Mouse (Mus musculus): ENCODE results near the gene Stx6. TPM values are rescaled to one million over a fixed set of nuclear protein-coding genes. Genes with fewer than 3 reads are reported as not detected.

Gene Stx6
- total RNA-seq, 2 experiments from 2014 or later = 92.7 to 94.2 TPM

DNA sequence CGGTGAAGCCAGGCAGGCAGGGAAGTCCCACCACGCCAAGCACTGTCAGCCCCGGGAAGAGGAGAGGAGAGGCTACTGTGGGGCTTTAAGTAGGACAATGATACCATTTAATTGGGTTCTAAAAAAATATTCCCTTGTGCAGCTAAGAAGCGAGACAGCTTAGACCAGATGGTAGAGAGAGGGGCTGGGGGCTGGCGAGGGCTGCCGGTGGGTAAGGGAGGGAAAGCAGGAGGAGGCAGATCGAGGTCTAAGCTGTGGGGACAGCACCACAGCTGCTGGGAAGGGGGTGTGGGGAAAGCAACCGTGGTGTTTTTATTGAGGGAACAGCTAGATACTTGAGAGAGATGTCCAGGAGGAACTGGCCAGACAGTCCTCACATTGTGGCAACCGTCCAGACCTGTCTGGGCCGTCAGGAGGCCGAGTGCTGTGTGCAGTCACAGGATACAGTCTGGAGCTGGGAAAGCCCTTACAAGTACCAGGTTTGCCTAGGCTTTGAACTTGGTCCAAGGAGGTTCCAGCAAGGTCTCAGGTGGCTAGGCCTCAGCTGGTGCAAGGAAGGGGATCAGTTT is 63.7 kb downstream of the Stx6 start:
- no peak for DNase-seq (ENCODE audit: low spot score in 2 of 2)
- intact Hi-C loops (cut with DNase I) = loop anchor here (5.0 kb wide), 1 partner anchor 435 kb away; no protein-coding TSS in a partner anchor

DNA sequence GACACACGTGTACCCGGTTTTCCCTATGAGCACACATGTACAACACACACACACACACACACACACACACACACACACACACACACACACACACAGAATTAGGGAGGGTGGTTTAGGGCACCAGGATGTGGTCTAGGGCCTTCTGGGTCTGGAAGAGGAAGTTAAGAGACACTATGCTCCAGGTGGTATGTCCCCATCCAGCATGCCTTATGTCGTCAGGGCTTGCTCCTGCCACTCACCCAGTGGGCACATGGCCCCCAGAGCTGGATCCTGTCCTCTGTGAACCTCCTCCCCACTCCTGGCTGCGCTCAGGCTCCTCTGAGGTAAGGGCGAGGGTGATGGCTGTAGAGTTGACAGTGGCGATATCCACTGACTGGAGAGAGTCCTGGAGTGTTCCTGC is 64.5 kb downstream of the Stx6 start:
- DNase-seq (ENCODE audit: low spot score in 2 of 2) = no peak
- intact Hi-C loops (cut with DNase I) = loop anchor here (5.0 kb wide), 1 partner anchor 436 kb away; no protein-coding TSS in a partner anchor

DNA sequence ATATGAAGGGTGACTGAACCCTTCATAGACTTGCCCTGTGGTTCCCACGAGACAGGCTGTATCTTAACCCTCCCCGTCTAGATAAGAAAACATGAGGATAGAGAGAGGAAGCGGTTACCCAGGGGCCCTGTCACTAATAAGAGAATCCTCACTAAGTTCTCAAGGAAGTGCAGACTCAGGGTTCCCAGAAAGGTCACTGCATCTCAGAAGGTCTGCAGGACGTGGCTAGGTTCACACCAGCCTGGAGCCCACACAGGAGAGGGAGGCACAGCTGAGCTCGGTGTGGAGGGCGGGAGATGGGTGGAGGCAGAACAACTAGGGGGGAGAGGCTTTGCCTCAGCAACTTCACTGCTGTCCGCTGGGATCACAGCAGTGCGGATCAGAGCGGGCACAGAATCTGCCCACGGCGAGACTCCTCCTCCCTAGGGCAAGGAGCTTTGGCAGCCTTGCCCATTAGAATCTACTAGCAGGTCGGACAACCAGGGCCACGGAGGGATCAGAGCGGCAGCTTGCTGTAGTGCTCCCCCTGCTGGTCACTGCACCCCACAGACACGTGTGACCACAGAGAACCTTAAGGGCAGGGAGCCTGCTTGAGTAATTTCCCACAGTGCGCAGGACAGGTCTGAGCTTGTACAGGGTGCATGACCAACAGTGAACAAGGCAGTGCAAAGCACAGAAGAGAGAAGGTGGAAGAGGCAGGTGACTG is 65.5 kb downstream of the Stx6 start:
- intact Hi-C loops (cut with DNase I) = loop anchor here (5.0 kb wide), 1 partner anchor 437 kb away; no protein-coding TSS in a partner anchor
- peak in 1 of 2 experiments; percentile 79 for DNase-seq (ENCODE audit: low spot score in 2 of 2)

DNA sequence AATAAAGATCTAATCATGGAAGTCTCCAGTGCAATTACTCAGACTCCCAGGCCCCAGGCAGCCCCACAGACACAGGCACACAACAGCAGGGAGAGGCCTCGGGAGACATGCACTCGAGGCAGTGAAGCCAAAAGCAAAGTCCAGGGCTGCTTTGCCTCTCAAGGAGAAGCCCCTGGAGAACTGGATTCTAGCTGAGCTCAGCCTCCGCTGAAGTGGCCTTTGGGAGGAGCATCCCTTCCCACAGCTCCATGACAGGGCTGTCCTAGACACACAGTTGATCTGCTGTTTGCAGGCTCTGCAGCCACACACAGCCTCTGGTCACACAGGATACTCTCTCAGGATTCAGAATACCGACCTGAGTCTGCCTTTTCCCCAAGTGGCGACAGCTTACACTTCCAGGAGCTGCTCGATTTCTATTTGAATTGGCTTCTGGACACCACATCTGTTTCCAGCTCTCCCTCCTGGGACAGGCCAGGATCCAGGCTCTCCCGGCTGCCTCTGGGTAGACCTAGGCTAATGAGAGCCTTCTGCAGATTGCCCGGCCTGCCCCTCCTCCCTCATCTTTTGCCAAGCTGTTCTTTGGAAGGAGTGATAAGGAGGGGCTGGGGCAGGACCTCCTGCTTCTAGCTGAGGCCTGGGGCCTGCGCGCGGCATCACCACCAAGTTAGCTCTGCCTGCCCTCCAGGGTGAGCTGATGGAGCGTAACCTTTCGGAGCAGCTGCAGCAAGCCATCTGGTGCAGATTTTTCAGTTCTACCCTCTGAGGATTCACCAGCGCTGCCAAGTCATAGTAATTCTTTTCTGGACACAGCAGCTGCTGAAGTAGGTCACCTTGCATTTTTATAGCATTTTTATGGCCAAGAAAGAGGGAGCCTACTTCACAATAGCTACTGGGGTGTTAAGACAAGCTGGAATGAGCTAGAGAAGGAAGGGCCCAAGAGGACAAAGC is 71.2 kb downstream of the Stx6 start:
- peak in 1 of 2 experiments; percentile 79 for DNase-seq (ENCODE audit: low spot score in 2 of 2)
- intact Hi-C loops (cut with DNase I) = no loop called here

DNA sequence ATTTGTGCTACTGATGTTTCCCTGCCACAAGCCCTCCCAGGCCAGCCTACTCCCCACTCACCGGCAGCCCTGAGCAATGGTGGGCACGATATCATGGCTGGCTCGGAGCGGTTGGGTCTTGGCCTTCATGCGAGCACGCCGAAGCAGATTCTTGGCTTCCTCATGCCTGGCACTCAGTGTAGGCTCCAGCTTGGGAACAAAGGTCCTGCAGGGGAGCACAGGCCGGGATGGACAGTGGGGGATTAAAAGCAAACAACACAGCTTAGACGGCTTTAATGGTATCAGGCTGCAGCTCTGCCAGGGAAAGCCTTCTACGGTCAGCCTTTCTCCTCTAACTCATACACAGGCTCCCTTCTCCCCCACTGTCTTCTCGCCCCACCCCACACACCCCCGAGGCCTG is 73.9 kb downstream of the Stx6 start:
- no peak for DNase-seq (ENCODE audit: low spot score in 2 of 2)
- intact Hi-C loops (cut with DNase I) = no loop called here

DNA sequence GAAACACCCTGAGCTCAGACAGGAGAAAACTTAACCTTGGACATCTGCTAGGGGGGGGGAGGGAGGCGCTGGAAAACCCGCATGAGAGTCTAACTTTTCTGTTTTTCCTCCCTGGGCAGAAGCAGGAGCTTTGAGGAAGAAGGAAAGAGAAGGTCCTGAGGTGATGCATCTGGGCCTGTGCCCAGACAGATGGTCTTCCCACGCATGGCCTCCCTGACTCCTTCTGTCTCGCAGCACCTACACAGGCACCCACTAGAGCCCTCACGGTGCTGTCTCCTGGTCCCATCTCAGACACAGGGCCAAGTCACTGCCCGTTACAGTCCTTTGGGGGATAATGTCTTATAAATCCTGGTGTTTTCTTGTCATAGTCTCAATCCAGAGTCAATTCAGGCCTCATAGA is 74.3 kb downstream of the Stx6 start:
- DNase-seq (ENCODE audit: low spot score in 2 of 2) = no peak
- intact Hi-C loops (cut with DNase I) = no loop called here

DNA sequence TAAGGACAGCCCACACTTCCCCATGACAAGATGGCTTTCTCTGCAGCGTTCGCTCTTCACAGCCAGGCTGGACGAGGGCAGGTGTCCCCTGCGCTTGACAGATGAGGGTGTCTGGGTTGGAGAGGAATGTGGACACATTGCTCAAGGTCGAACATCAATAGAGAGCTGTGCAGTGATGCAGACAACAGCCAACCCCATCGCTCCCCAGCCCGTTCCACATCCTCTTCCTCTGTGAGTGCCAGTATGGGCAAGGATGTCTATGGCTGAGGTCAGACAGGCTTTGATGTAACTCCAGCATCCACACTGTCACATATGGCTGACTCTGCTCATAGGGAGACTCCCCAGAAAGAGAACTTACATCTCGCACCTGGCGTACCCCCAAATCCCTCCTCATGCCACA is 74.9 kb downstream of the Stx6 start:
- DNase-seq (ENCODE audit: low spot score in 2 of 2) = no peak
- intact Hi-C loops (cut with DNase I) = no loop called here

DNA sequence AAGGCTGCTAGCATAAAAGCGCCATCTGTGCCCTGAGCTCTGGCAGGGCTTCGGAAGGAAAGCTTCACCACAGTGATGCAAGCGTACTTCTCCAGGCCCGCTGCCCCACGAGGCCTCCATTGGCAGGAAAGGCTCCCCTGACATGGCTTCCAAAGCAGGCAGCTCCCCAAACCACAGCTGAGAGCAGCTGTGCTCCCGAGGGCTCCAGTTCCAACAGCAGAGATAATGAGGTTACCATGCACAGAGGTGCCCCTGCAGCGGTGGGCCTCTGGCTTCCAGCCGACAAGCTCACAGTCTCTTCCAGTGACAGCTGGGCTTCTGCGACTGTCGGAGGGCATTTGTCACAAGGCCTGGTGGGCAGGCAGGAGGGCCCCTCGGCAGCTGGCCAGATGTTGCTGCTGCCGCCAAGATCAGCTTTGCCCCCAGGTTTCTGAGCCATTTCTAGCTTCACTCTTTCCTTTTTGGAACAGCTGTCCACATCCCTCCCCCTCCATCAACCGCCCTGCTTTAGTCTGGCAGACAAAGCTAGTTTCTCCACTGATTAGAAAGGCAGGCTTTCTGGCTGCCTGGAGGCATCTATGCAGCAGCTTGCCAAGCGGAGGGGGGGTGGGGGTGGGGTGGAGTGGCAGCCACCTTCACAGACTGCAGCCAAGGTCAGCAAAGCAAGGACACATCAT is 75.6 kb downstream of the Stx6 start:
- intact Hi-C loops (cut with DNase I) = no loop called here
- DNase-seq (ENCODE audit: low spot score in 2 of 2) = peak; percentile 53 to 74

DNA sequence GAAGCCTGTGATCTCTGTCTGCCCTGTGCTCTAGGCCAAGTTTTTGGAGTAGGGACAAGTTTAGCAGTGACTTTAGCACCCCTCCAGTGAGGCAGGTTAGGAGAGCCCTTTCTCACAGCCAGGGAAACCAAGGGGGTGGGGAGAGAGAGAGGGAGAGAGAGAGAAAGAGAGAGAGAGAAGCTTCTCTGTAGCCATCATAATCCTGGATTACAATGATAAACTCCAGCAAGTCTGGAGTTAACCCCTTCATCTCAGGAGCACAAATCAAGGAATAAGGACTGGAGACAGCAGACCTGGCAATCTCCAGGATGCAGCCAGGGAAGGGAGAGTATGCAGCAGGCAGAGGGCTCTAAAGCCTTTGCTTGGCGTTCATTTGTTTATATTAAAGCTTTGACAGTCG is 77.1 kb downstream of the Stx6 start:
- no peak for DNase-seq (ENCODE audit: low spot score in 2 of 2)
- intact Hi-C loops (cut with DNase I) = no loop called here

DNA sequence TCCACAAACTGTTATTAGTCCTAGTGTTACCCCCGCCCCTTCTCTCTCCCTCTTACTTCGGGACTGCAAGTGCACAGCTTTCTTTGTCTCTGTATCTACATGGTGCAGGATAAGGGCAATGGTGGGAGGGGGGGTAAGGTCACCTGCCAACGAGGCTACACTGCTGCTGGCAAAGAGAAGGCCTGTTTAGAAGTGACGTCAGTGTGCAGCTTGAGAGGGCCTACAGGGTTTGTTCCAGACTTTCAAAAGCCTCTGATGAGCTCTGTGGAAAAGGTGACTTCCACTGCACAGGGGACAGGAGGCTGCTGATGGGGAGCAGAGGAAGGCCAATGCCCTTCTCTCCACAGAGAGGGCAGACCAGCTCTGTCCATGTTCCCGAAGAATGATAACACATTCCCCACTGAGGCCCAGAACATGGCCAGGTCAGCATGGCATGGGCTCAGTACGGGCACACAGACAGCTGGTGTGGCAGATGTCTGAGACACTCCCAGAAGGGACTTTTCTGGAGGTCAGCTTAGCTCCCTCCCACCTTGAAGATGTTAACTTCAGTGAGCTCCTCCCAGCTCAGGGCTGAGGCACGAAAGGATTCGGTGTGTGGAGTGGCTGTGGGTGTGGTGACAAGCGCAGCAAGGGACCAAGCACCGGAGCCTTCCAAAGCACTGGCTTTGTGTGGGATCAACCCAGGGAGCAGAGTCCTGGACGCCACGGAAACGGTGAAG is 78.0 kb downstream of the Stx6 start:
- no peak for DNase-seq (ENCODE audit: low spot score in 2 of 2)

DNA sequence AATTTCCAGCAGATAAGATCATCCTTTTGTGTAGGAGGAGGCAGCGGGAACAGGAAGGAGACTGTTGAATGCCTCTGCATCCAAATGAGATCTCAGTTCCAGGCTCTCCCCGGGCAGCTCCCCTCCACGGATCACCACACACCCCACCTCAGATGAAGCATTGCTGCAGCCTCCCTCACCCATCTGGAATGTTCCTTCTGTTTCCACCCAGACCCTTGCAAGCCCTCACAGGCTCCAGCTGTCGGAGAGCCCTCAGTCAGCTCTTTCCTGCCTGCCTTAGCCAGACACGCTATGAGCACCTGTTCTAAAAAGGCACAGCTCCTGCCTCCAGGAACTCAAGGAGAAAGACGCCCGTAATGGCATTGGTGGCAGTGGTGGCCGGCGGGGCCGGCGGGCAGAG is 78.9 kb downstream of the Stx6 start:
- intact Hi-C loops (cut with DNase I) = no loop called here
- no peak for DNase-seq (ENCODE audit: low spot score in 2 of 2)

More for the DNA sequence above, 78.0 kb downstream of the Stx6 start:
- intact Hi-C loops (cut with DNase I) = no loop called here

DNA sequence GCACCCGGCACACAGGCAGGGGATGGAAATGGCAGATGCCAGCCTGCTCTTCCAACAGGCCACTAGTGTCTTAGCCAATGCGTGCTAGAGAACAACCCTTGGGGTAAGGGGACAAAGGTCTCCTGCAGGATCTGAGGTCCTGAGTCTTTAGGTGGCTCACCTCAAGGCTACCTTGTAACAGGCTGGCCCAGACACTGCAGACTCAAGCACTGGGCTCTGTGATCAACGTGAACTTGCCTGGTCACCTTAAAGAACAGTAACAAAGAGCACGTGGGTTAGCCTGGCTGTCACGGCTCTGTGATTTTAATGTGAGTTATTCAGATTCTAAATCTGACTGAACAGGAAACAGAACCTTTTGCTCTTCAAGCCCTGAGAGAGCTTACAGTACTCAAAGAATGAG is 79.6 kb downstream of the Stx6 start:
- no peak for DNase-seq (ENCODE audit: low spot score in 2 of 2)
- intact Hi-C loops (cut with DNase I) = no loop called here

DNA sequence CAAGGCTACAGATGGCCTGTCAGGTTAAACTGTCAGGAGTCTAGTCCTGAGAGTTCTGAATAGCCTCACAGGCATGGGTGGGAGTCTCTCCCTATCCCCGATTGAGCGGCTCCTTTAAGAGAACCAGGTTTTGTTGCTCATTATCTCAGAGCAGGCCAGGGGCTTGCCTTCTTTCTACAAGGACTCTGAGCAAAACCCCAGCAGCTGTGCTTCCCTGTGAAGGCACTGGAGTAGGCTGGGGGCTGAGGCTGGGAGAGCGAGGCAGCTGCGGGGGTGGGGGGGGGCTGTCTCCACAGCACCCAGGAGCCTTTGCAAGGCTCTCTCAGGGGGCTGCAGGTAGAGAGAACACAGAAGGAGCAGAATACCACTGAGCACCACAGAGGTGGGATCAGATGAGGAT is 80.7 kb downstream of the Stx6 start:
- DNase-seq (ENCODE audit: low spot score in 2 of 2) = no peak
- intact Hi-C loops (cut with DNase I) = no loop called here

DNA sequence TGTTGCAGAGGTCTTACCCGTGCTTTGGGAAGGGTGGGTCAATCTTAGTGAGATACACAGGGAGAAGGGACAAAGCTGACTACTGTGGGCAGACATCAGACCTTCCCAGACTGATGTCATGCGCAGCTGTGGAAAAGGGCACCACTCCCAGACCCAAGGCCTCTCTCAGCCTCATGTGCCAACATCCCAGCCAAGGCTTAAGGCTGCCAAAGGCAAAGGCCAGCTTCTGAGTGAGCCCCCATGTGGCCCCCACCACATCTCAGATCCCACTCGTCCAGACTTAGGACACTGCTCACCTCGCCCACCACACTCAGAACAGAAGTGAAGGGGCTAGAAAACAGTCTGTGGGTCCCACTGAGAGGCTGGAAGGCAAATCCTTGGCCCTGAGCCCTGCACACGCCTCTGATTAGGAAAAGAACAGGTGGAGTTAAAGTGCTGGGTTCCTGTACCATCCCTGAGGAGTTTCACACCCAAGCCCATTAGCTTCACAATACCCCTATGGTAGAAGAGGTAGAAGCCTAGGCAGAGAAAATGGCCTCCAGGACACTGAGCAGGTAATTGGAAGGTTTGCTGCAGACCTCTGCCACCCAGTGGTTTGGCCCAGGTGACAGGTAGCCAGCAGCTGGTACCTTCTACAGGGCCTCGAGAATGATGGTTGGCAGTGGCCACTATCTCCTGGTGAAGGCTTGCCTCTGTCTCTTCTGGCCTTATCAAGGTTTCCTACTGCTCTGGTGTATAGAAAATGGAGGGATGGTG is 81.6 kb downstream of the Stx6 start:
- intact Hi-C loops (cut with DNase I) = no loop called here
- DNase-seq (ENCODE audit: low spot score in 2 of 2) = no peak

DNA sequence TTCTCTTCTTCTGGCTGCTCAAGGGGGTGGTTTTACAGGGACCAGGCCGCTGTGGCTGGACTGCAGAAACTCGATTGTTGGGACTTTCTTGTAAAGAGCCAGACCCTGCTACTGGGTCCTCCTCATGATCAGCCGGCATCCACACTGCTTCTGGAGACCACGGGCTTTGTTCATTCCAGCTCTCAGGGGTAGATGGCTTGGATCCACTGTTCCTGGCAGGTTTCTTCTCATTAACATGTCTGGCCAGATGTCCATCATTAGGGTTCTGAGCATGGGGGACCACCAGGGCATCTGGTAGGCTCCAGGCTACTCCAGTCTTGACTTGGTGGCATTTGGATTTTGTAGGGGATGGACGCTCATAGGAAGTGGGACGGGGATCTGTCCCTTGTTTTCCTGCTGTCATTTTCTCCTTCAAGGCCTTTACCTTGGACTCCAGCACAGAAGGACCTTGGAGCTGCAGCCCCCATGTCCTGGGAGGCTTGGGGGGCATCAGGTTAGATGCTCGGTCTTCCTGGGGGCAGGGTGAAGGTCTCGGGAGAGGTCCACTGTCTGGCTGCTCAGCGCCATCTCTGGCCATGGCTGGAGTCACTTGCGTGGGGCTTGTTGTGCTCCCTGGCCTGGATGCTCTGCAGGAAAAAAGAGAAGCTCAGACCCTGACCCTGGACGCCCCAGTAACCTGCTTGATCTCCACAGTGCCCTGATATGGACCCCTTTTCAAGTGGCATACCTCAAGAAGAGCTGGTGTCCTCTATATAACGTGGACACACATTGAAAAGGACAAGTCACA is 83.4 kb downstream of the Stx6 start:
- intact Hi-C loops (cut with DNase I) = no loop called here
- no peak for DNase-seq (ENCODE audit: low spot score in 2 of 2)

DNA sequence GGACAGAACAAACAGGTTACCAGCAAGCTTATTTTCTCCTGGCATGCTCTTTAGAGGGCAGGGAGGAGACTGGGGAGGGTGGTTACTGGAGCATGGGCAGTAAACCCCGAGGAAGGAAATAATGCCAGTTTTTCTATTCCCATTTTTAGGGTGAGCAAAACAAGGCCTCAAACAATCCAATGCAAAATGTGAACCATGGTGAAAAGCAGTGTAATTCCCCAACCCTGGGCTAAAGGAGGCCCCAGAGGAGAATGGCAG is 83.9 kb downstream of the Stx6 start:
- intact Hi-C loops (cut with DNase I) = no loop called here
- DNase-seq (ENCODE audit: low spot score in 2 of 2) = no peak

DNA sequence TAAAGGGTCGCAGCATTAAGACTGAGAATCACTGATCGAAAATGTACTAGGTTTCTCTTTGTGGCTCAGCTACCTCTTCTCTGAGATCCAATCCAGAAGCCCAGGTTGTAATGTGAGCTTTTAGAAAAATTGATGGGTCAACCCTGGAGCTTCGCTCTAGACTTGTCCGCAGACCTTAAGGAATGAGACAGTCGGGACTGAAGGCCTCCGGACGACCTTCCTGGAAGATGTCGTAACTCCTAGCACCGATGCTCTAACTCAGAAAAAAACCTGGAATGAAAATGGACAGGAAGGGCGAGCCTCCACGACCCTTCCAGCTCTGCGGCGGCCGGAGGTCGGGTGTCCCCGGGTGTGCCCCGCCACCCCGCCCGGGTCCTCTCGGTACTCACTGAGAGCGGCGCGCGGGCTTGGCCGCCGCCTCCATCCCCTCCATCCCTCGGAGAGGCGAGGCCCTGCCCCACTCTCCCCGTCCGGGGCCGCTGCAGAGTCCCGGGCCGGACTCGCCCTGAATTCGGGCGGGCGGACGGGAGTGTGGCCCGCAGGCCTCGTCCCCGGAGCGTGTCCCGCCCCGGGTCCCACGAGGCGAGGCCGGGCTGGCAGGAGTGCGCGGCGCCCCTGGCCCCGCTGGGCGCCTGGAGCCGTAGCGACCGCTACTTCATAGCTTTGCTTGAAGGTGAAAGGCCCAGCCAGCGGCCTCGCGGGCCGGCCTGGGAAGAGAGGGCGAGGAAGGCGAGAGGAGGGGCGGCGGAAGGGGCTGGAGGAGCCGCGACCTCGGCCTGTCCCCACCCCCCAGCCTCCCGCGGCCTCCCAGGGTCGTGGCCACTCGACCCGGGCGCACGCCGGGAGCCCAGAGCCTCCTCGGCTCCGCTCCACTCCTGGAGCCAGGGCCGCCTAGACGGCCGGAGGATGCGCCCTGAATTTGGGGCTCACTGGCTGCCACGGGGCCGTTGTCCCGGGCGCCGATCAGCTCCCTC is 85.6 kb downstream of the Stx6 start, which contains the start of gene BC034090:
TSS of gene BC034090 (minus strand) at position 648 of the 974 bp plus-strand sequence.
- intact Hi-C loops (cut with DNase I) = no loop called here
- DNase-seq (ENCODE audit: low spot score in 2 of 2) = no peak
